Mouse (Mus musculus) CH12.LX (cell line): ENCODE measurements around the gene Spen.
"Not testable (repeated sequence)": the region's sequence is repeated elsewhere in the genome, so short reads cannot be mapped to it uniquely, and the experiment has no call there.

Experiments used
- CTCF ChIP-seq, 2 experiments: IDR thresholded peaks in 1 of 2; conservative IDR thresholded peaks in 1 of 2; 2 replicates each; pipeline ENCODE4 v1.5.1; 2011 to 2012; ENCODE audit warnings: low read depth in 2 of 2, low read length in 2 of 2, improper control_type of control experiment in 1 of 2, inconsistent platforms in 1 of 2, mild to moderate bottlenecking in 1 of 2, moderate library complexity in 1 of 2
- E2F4 ChIP-seq: IDR thresholded peaks from 2 replicates; pipeline ENCODE4 v1.6.1; 2011; ENCODE audit warnings: low read depth, low read length, improper control_type of control experiment; ENCODE audit not compliant: insufficient replicate concordance
- EP300 ChIP-seq: IDR thresholded peaks from 2 replicates; pipeline ENCODE4 v1.6.1; 2011; ENCODE audit warnings: low read length, improper control_type of control experiment
- ETS1 ChIP-seq: conservative IDR thresholded peaks from 2 replicates; pipeline ENCODE4 v1.6.1; 2012; ENCODE audit warnings: low read depth, mild to moderate bottlenecking, inconsistent platforms, low read length, improper control_type of control experiment, moderate library complexity
- JUND ChIP-seq: conservative IDR thresholded peaks from 2 replicates; pipeline ENCODE4 v1.6.1; 2011; ENCODE audit warnings: low read depth, low read length, improper control_type of control experiment
- KAT2A ChIP-seq: IDR thresholded peaks from 2 replicates; pipeline ENCODE4 v1.6.1; 2012; ENCODE audit warnings: low read length, improper control_type of control experiment, inconsistent platforms; ENCODE audit not compliant: insufficient replicate concordance
- MAFK ChIP-seq: IDR thresholded peaks from 2 replicates; pipeline ENCODE4 v1.6.1; 2011; ENCODE audit warnings: low read length, improper control_type of control experiment; ENCODE audit not compliant: insufficient replicate concordance
- MXI1 ChIP-seq: IDR thresholded peaks from 2 replicates; pipeline ENCODE4 v1.6.1; 2011; ENCODE audit warnings: mild to moderate bottlenecking, low read depth, low read length, improper control_type of control experiment
- POLR2A ChIP-seq: IDR thresholded peaks from 2 replicates; pipeline ENCODE4 v1.6.1; 2011; ENCODE audit warnings: low read depth, mild to moderate bottlenecking, improper control_type of control experiment, low read length
- RAD21 ChIP-seq: IDR thresholded peaks from 2 replicates; pipeline ENCODE4 v1.6.1; 2011; ENCODE audit warnings: low read depth, mild to moderate bottlenecking, low read length, improper control_type of control experiment, moderate library complexity
- USF1 ChIP-seq: IDR thresholded peaks from 2 replicates; pipeline ENCODE4 v1.6.1; 2014; ENCODE audit warnings: low read depth, mild to moderate bottlenecking, inconsistent platforms, low read length, improper control_type of control experiment
- ZKSCAN1 ChIP-seq: IDR thresholded peaks from 2 replicates; pipeline ENCODE4 v1.6.1; 2012; ENCODE audit warnings: low read depth, inconsistent platforms, low read length, improper control_type of control experiment, borderline replicate concordance

DNA sequence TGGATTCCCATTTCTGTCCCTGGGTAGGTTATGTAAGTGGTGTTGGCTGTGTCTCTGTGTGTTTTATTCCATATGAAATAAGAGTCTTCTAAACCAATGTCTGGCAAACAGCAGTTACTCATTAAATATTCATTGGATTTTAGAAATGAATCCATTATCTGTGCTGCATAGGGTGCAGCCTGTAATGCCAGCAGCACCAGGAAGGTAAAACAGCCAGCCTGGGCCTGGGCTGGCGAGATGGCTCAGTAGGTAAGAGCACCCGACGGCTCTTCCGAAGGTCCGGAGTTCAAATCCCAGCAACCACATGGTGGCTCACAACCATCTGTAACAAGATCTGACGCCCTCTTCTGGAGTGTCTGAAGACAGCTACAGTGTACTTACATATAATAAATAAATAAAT lies 17.8 kb upstream of the Spen start:
- not testable (repeated sequence) for TF ChIP-seq CTCF (conservative IDR thresholded peaks at IDR 0.05 in 1 of 2, IDR thresholded peaks at IDR 0.05 in 1 of 2; ENCODE audit: low read depth in 2 of 2, low read length in 2 of 2); MXI1; EP300; RAD21; KAT2A; E2F4; POLR2A; USF1; ZKSCAN1; ETS1; JUND; MAFK
